Mouse (Mus musculus) CH12.LX (cell line): Measurements from ENCODE around the gene Ank2. TPM values are rescaled to one million over a fixed set of nuclear protein-coding genes. Genes with fewer than 3 reads are reported as not detected.

Source experiments
- DNase-seq: peaks from one replicate; pipeline ENCODE4 v3.0.0-alpha.2; 2013; ENCODE audit errors: extremely low read depth
- H3K27ac ChIP-seq: 2 replicates; pipeline ENCODE4 v1.5.1; 2012; ENCODE audit warnings: low read depth, mild to moderate bottlenecking, control low read depth, moderate library complexity; ENCODE audit not compliant: insufficient read depth
- H3K27me3 ChIP-seq: replicated peaks from 2 replicates; pipeline ENCODE3; 2012; ENCODE audit warnings: inconsistent platforms
- H3K36me3 ChIP-seq, 2 experiments: replicated peaks in 1 of 2; 2 replicates each; pipeline versions ENCODE3 to v1.6.1; 2012; ENCODE audit warnings: inconsistent platforms in 1 of 2, low read length in 1 of 2, mild to moderate bottlenecking in 1 of 2, mixed read lengths in 1 of 2, moderate library complexity in 1 of 2; ENCODE audit not compliant: control insufficient read depth in 1 of 2, insufficient read depth in 1 of 2
- H3K4me1 ChIP-seq, 2 experiments: 2 replicates each; pipeline ENCODE4 v1.6.1; 2012; ENCODE audit warnings: inconsistent platforms in 1 of 2, moderate library complexity in 1 of 2; ENCODE audit not compliant: insufficient read depth in 2 of 2, control insufficient read depth in 1 of 2
- H3K4me2 ChIP-seq: 2 replicates; pipeline ENCODE4 v1.6.1; 2012; ENCODE audit warnings: low read depth, mild to moderate bottlenecking, control low read depth; ENCODE audit not compliant: poor library complexity, insufficient read depth, severe bottlenecking
- H3K4me3 ChIP-seq, 3 experiments: fragments of 150-350 bp in 1 of 3; sonication (generic) in 1 of 3; replicated peaks in 1 of 3; 2 replicates each; pipeline versions ENCODE3 to v1.5.1; 2011 to 2012; ENCODE audit warnings: low read depth in 2 of 3, low read length in 2 of 3, mild to moderate bottlenecking in 2 of 3, moderate library complexity in 2 of 3, control low read depth in 1 of 3, improper control_type of control experiment in 1 of 3, inconsistent platforms in 1 of 3, mixed read lengths in 1 of 3; ENCODE audit not compliant: poor library complexity in 1 of 3
- H3K79me2 ChIP-seq: replicated peaks from 2 replicates; pipeline ENCODE4 v1.6.1; 2012; ENCODE audit warnings: mild to moderate bottlenecking, moderate library complexity; ENCODE audit not compliant: control insufficient read depth, poor library complexity, insufficient read depth, severe bottlenecking; ENCODE audit errors: extremely low read depth
- H3K9ac ChIP-seq: 2 replicates; pipeline ENCODE4 v1.6.1; 2012; ENCODE audit warnings: low read depth, mild to moderate bottlenecking, control low read depth, moderate library complexity; ENCODE audit not compliant: insufficient read depth
- H3K9me3 ChIP-seq: replicated peaks from 2 replicates; pipeline ENCODE3; 2012; ENCODE audit warnings: low read length, inconsistent platforms, mixed read lengths
- BHLHE40 ChIP-seq: IDR thresholded peaks from 2 replicates; pipeline ENCODE4 v1.6.1; 2011; ENCODE audit warnings: mild to moderate bottlenecking, low read depth, low read length, improper control_type of control experiment
- CHD1 ChIP-seq: IDR thresholded peaks from 2 replicates; pipeline ENCODE4 v1.6.1; 2012; ENCODE audit warnings: low read depth, low read length, improper control_type of control experiment, inconsistent platforms
- CHD2 ChIP-seq: IDR thresholded peaks from 2 replicates; pipeline ENCODE4 v1.6.1; 2011; ENCODE audit warnings: low read length, improper control_type of control experiment
- E2F4 ChIP-seq: IDR thresholded peaks from 2 replicates; pipeline ENCODE4 v1.6.1; 2011; ENCODE audit warnings: low read depth, low read length, improper control_type of control experiment; ENCODE audit not compliant: insufficient replicate concordance
- EP300 ChIP-seq: IDR thresholded peaks from 2 replicates; pipeline ENCODE4 v1.6.1; 2011; ENCODE audit warnings: low read length, improper control_type of control experiment
- HCFC1 ChIP-seq: IDR thresholded peaks from 2 replicates; pipeline ENCODE4 v1.6.1; 2012; ENCODE audit warnings: low read depth, mild to moderate bottlenecking, inconsistent platforms, low read length, improper control_type of control experiment
- IRF4 ChIP-seq: IDR thresholded peaks from 2 replicates; pipeline ENCODE4 v1.6.1; 2014; ENCODE audit warnings: low read depth, mild to moderate bottlenecking, inconsistent platforms, low read length, improper control_type of control experiment
- JUND ChIP-seq: conservative IDR thresholded peaks from 2 replicates; pipeline ENCODE4 v1.6.1; 2011; ENCODE audit warnings: low read depth, low read length, improper control_type of control experiment
- MAX ChIP-seq: IDR thresholded peaks from 2 replicates; pipeline ENCODE4 v1.6.1; 2011; ENCODE audit warnings: low read length, improper control_type of control experiment
- MAZ ChIP-seq: IDR thresholded peaks from 2 replicates; pipeline ENCODE4 v1.6.1; 2012; ENCODE audit warnings: low read depth, mild to moderate bottlenecking, inconsistent platforms, low read length, improper control_type of control experiment, moderate library complexity
- MXI1 ChIP-seq: IDR thresholded peaks from 2 replicates; pipeline ENCODE4 v1.6.1; 2011; ENCODE audit warnings: mild to moderate bottlenecking, low read depth, low read length, improper control_type of control experiment
- MYC ChIP-seq: IDR thresholded peaks from 2 replicates; pipeline ENCODE4 v1.6.1; 2011; ENCODE audit warnings: low read depth, mild to moderate bottlenecking, improper control_type of control experiment, low read length
- NELFE ChIP-seq: IDR thresholded peaks from 2 replicates; pipeline ENCODE4 v1.6.1; 2011; ENCODE audit warnings: low read depth, low read length, improper control_type of control experiment
- NRF1 ChIP-seq: IDR thresholded peaks from 2 replicates; pipeline ENCODE4 v1.6.1; 2014; ENCODE audit warnings: low read depth, mild to moderate bottlenecking, inconsistent platforms, low read length, improper control_type of control experiment, moderate library complexity
- POLR2A ChIP-seq: IDR thresholded peaks from 2 replicates; pipeline ENCODE4 v1.6.1; 2011; ENCODE audit warnings: low read depth, mild to moderate bottlenecking, improper control_type of control experiment, low read length
- POLR2AphosphoS2 ChIP-seq: IDR thresholded peaks from 2 replicates; pipeline ENCODE4 v1.6.1; 2011; ENCODE audit warnings: low read depth, low read length, improper control_type of control experiment
- SIN3A ChIP-seq: IDR thresholded peaks from 2 replicates; pipeline ENCODE4 v1.6.1; 2012; ENCODE audit warnings: low read length, improper control_type of control experiment, inconsistent platforms
- ZC3H11A ChIP-seq: IDR thresholded peaks from 2 replicates; pipeline ENCODE4 v1.6.1; 2012; ENCODE audit warnings: low read depth, mild to moderate bottlenecking, inconsistent platforms, low read length, improper control_type of control experiment
- ZKSCAN1 ChIP-seq: IDR thresholded peaks from 2 replicates; pipeline ENCODE4 v1.6.1; 2012; ENCODE audit warnings: low read depth, inconsistent platforms, low read length, improper control_type of control experiment, borderline replicate concordance
- ZMIZ1 ChIP-seq: IDR thresholded peaks from 2 replicates; pipeline ENCODE4 v1.6.1; 2012; ENCODE audit warnings: low read depth, mild to moderate bottlenecking, inconsistent platforms, low read length, improper control_type of control experiment
- ZNF384 ChIP-seq: IDR thresholded peaks from 2 replicates; pipeline ENCODE4 v1.6.1; 2012; ENCODE audit warnings: low read depth, low read length, improper control_type of control experiment, inconsistent platforms
- dilution Hi-C: fragments of 300-500 bp; cut with MboI; formaldehyde crosslinking; loops from 2 replicates; pipeline ENCODE4 v1.14.3; 2020; ENCODE audit warnings: low sequenced_read_pairs; ENCODE audit not compliant: extremely low pct_unique_long_range_greater_than_20kb, extremely low pct_ligation_motif_present
- in situ Hi-C: fragments of 300-500 bp; cut with MboI; formaldehyde crosslinking; loops from 3 replicates; pipeline ENCODE4 v1.14.3; 2019; ENCODE audit warnings: low sequenced_read_pairs, low pct_ligation_motif_present, low pct_unique_long_range_greater_than_20kb, mixed read lengths
- polyA plus RNA-seq: library from polyadenylated mRNA; unstranded; fragments of >175 nt; gene quantifications from 2 replicates; pipeline ENCODE4 v1.2.1, GENCODE M21; 2012; ENCODE audit warnings: low read depth; ENCODE audit not compliant: insufficient read length
- total RNA-seq, 2 experiments: library from RNA; depleted of rRNA; stranded (reverse); fragments of 300-350 nt in 1 of 2; fragments of >200 nt in 1 of 2; gene quantifications; 2 replicates each; pipeline ENCODE4 v1.2.3; 2012 to 2014

Gene Ank2
- total and polyA plus RNA-seq, 3 experiments: 3.9 to 20.9 (median 12.2) TPM

- H3K79me2 ChIP-seq: no peaks in the 10 kb centered on the region
- peaks cover 4 to 12% of the 10 kb centered on the region in 2 experiments for H3K4me1 ChIP-seq
- TF ChIP-seq POLR2A (no peak), NELFE (no peak), ZNF384 (no peak), CHD2 (no peak), EP300 (no peak), ZKSCAN1 (no peak)
- H3K27ac ChIP-seq: no peak overlapping the region
- no peak overlapping the region for H3K4me2 ChIP-seq
- H3K9me3 ChIP-seq: no peaks in the 10 kb centered on the region
- H3K9ac ChIP-seq: no peak overlapping the region
- no peaks in the 10 kb centered on the region for H3K36me3 ChIP-seq
- no peak overlapping the region for H3K4me3 ChIP-seq
- in situ Hi-C loops: loop anchor here (25.0 kb wide), 1 partner anchor 193 kb away; no protein-coding TSS in a partner anchor
- H3K27me3 ChIP-seq: no peaks in the 10 kb centered on the region
- dilution Hi-C loops: no loop called here
- DNase-seq: no peak
Observed at GRCm38 (mm10) chr3:127529824-127530223, 30.7 kb upstream of the Ank2 start.

GRCm38 (mm10) chr3:127529210-127529609 is 30.1 kb upstream of the Ank2 start:
- Histone ChIP-seq H3K36me3 (no peaks in the 10 kb centered on the region), H3K79me2 (no peaks in the 10 kb centered on the region), H3K9me3 (no peaks in the 10 kb centered on the region), H3K27ac (no peak overlapping the region), H3K4me3 (no peak overlapping the region), H3K4me1 (peaks cover 4 to 14% of the 10 kb centered on the region in 2 experiments), H3K4me2 (no peak overlapping the region), H3K9ac (no peak overlapping the region), H3K27me3 (no peaks in the 10 kb centered on the region)
- TF ChIP-seq IRF4: no peak
- no peak for TF ChIP-seq CHD2
- no peak for TF ChIP-seq MXI1
- TF ChIP-seq NRF1: no peak
- no peak for TF ChIP-seq BHLHE40
- TF ChIP-seq ZKSCAN1: no peak
- TF ChIP-seq E2F4: no peak
- TF ChIP-seq MYC: no peak
- no peak for TF ChIP-seq JUND
- in situ Hi-C loops (loop anchor here (25.0 kb wide), 1 partner anchor 192 kb away; no protein-coding TSS in a partner anchor), dilution Hi-C loops (no loop called here)
- DNase-seq: no peak

GRCm38 (mm10) chr3:127527465-127528034 is 28.4 kb upstream of the Ank2 start:
- in situ Hi-C loops: loop anchor here (25.0 kb wide), 1 partner anchor 190 kb away; no protein-coding TSS in a partner anchor

More at GRCm38 (mm10) chr3:127527465-127528034, 28.4 kb upstream of the Ank2 start:
- H3K79me2 ChIP-seq: no peaks in the 10 kb centered on the region
- dilution Hi-C loops: no loop called here
- no peaks in the 10 kb centered on the region for H3K9me3 ChIP-seq
- no peak for DNase-seq
- no peaks in the 10 kb centered on the region for H3K36me3 ChIP-seq
- H3K27me3 ChIP-seq: no peaks in the 10 kb centered on the region
- TF ChIP-seq MAX (no peak), CHD1 (no peak), MAZ (no peak), ZC3H11A (no peak), BHLHE40 (no peak), CHD2 (no peak), ZMIZ1 (no peak), MYC (no peak), ZKSCAN1 (no peak), NELFE (no peak), ZNF384 (no peak), SIN3A (no peak), POLR2AphosphoS2 (no peak), HCFC1 (no peak)
- TF ChIP-seq, all 38 proteins: peak for 0
- no peak overlapping the region for H3K27ac ChIP-seq
- no peak overlapping the region for H3K4me3 ChIP-seq
- no peak overlapping the region for H3K9ac ChIP-seq
- H3K4me2 ChIP-seq: no peak overlapping the region
- H3K4me1 ChIP-seq: peaks cover 4 to 14% of the 10 kb centered on the region in 2 experiments
